Mouse (Mus musculus) myocyte (in vitro differentiated cells): ENCODE data around the gene Neurl2. TPM values are rescaled to one million over a fixed set of nuclear protein-coding genes. Genes with fewer than 3 reads are reported as not detected.
"Not testable (repeated sequence)": the region's sequence is repeated elsewhere in the genome, so short reads cannot be mapped to it uniquely, and the experiment has no call there.

ENCODE experiments used
- H3K27me3 ChIP-seq: one replicate; pipeline ENCODE4 v1.6.1; 2011; ENCODE audit not compliant: control insufficient read depth, insufficient read depth, insufficient read length
- H3K36me3 ChIP-seq: one replicate; pipeline ENCODE4 v1.6.1; 2011; ENCODE audit not compliant: control insufficient read depth, insufficient read depth
- H3K4me2 ChIP-seq: one replicate; pipeline ENCODE4 v1.6.1; 2011; ENCODE audit warnings: low read depth, control low read depth
- H3K4me3 ChIP-seq: one replicate; pipeline ENCODE4 v1.5.1; 2011; ENCODE audit warnings: mild to moderate bottlenecking, control low read depth, moderate library complexity
- H3K79me2 ChIP-seq: one replicate; pipeline ENCODE4 v1.6.1; 2011; ENCODE audit not compliant: control insufficient read depth, insufficient read depth
- H3ac ChIP-seq: one replicate; pipeline ENCODE4 v1.6.1; 2011; ENCODE audit not compliant: control insufficient read depth, insufficient read length
- CEBPB ChIP-seq: IDR thresholded peaks from 2 replicates; pipeline ENCODE4 v1.6.1; 2011; ENCODE audit warnings: mild to moderate bottlenecking, moderate library complexity; ENCODE audit not compliant: poor library complexity, insufficient read depth, severe bottlenecking
- E2F4 ChIP-seq: IDR thresholded peaks from one replicate; pipeline ENCODE4 v1.6.1; 2011; ENCODE audit warnings: mild to moderate bottlenecking, control low read depth, moderate library complexity; ENCODE audit not compliant: insufficient read depth
- MAX ChIP-seq: IDR thresholded peaks from one replicate; pipeline ENCODE4 v1.6.1; 2011; ENCODE audit warnings: low read depth, mild to moderate bottlenecking, control low read depth
- MYOD1 ChIP-seq, 3 experiments: IDR thresholded peaks; one replicate each; pipeline ENCODE4 v1.6.1; 2011; ENCODE audit warnings: control low read depth in 2 of 3, low read depth in 2 of 3, mild to moderate bottlenecking in 2 of 3, moderate library complexity in 1 of 3; ENCODE audit not compliant: insufficient read length in 2 of 3, control insufficient read depth in 1 of 3
- MYOG ChIP-seq, 3 experiments: IDR thresholded peaks; one replicate each; pipeline ENCODE4 v1.6.1; 2011; ENCODE audit warnings: control low read depth in 2 of 3, low read depth in 2 of 3, mild to moderate bottlenecking in 2 of 3; ENCODE audit not compliant: insufficient read length in 2 of 3, control insufficient read depth in 1 of 3, insufficient read depth in 1 of 3
- POLR2A ChIP-seq: IDR thresholded peaks from one replicate; pipeline ENCODE4 v1.6.1; 2011; ENCODE audit warnings: low read depth, mild to moderate bottlenecking, control low read depth, moderate library complexity; ENCODE audit not compliant: insufficient read length
- POLR2AphosphoS2 ChIP-seq: IDR thresholded peaks from one replicate; pipeline ENCODE4 v1.6.1; 2011; ENCODE audit warnings: low read depth, control low read depth; ENCODE audit not compliant: insufficient read length
- REST ChIP-seq: IDR thresholded peaks from one replicate; pipeline ENCODE4 v1.6.1; 2011; ENCODE audit warnings: mild to moderate bottlenecking, control low read depth, moderate library complexity; ENCODE audit not compliant: insufficient read depth, insufficient read length
- SRF ChIP-seq: IDR thresholded peaks from one replicate; pipeline ENCODE4 v1.6.1; 2011; ENCODE audit warnings: low read depth; ENCODE audit not compliant: control insufficient read depth, insufficient read length
- TCF12 ChIP-seq: IDR thresholded peaks from one replicate; pipeline ENCODE4 v1.6.1; 2011; ENCODE audit warnings: mild to moderate bottlenecking, control low read depth; ENCODE audit not compliant: poor library complexity, insufficient read depth, severe bottlenecking
- TCF3 ChIP-seq: IDR thresholded peaks from one replicate; pipeline ENCODE4 v1.6.1; 2011; ENCODE audit warnings: low read depth, control low read depth; ENCODE audit not compliant: insufficient read length
- USF1 ChIP-seq: IDR thresholded peaks from one replicate; pipeline ENCODE4 v1.6.1; 2011; ENCODE audit warnings: low read depth, mild to moderate bottlenecking, control low read depth, moderate library complexity
- polyA plus RNA-seq: library from polyadenylated mRNA; unstranded; fragments of >200 nt; fragmentation: generic; extraction: Trizol; gene quantifications from one replicate; pipeline ENCODE4 v1.2.1, GENCODE M21; 2012; ENCODE audit warnings: missing spikeins

Gene Neurl2
- polyA plus RNA-seq, 1 experiment = 23.5 TPM

GRCm38 (mm10) chr2:164864593-164864992 is 31.3 kb upstream of the Neurl2 start:
- Histone ChIP-seq H3ac (no peak overlapping the region), H3K27me3 (no peaks in the 10 kb centered on the region), H3K4me2 (peak overlapping the region; percentile 27), H3K36me3 (no peaks in the 10 kb centered on the region), H3K79me2 (no peaks in the 10 kb centered on the region), H3K4me3 (no peak overlapping the region)
- TF ChIP-seq POLR2AphosphoS2 (no peak), USF1 (no peak), MYOG (IDR thresholded peaks at IDR 0.05; ENCODE audit: control insufficient read depth in 1 of 3, insufficient read depth in 1 of 3, insufficient read length in 2 of 3, low read depth in 2 of 3) (no peak), E2F4 (no peak), REST (no peak), MYOD1 (IDR thresholded peaks at IDR 0.05; ENCODE audit: control insufficient read depth in 1 of 3, insufficient read length in 2 of 3, low read depth in 2 of 3) (no peak), TCF12 (no peak), MAX (no peak), TCF3 (no peak), SRF (no peak), POLR2A (no peak), CEBPB (no peak)

- not testable (repeated sequence) for H3K27me3 ChIP-seq
These were observed 30.2 kb upstream of the Neurl2 start for GRCm38 (mm10) chr2:164863411-164863810.

GRCm38 (mm10) chr2:164862179-164862861 is 29.1 kb upstream of the Neurl2 start:
- no peak overlapping the region for H3ac ChIP-seq
- TF ChIP-seq MAX (no peak), POLR2AphosphoS2 (no peak), E2F4 (no peak), TCF12 (peak; percentile 75), CEBPB (peak; percentile 78; the same call in 1 of the 2 replicates), POLR2A (no peak), MYOD1 (IDR thresholded peaks at IDR 0.05; ENCODE audit: control insufficient read depth in 1 of 3, insufficient read length in 2 of 3, low read depth in 2 of 3) (peak in 2 of 3 experiments; percentile 19 to 61), USF1 (peak; percentile 56), TCF3 (no peak), MYOG (IDR thresholded peaks at IDR 0.05; ENCODE audit: control insufficient read depth in 1 of 3, insufficient read depth in 1 of 3, insufficient read length in 2 of 3, low read depth in 2 of 3) (peak; percentile 28 to 80 (median 75))
- no peak overlapping the region for H3K4me3 ChIP-seq
- no peaks in the 10 kb centered on the region for H3K27me3 ChIP-seq
- H3K36me3 ChIP-seq = no peaks in the 10 kb centered on the region
- peak overlapping the region; percentile 39 for H3K4me2 ChIP-seq
- H3K79me2 ChIP-seq = no peaks in the 10 kb centered on the region

More at GRCm38 (mm10) chr2:164863411-164863810, 30.2 kb upstream of the Neurl2 start:
- H3K4me3 ChIP-seq, H3K79me2 ChIP-seq, H3K36me3 ChIP-seq, H3K4me2 ChIP-seq, H3ac ChIP-seq: not testable (repeated sequence)

- peak overlapping the region; percentile 39 for H3K4me2 ChIP-seq
- no peak overlapping the region for H3ac ChIP-seq
- no peak overlapping the region for H3K4me3 ChIP-seq
- TF ChIP-seq POLR2AphosphoS2 (no peak), CEBPB (no peak), REST (no peak), MYOG (IDR thresholded peaks at IDR 0.05; ENCODE audit: control insufficient read depth in 1 of 3, insufficient read depth in 1 of 3, insufficient read length in 2 of 3, low read depth in 2 of 3) (no peak), USF1 (no peak), POLR2A (no peak), TCF3 (no peak), E2F4 (no peak), SRF (no peak), TCF12 (no peak), MYOD1 (IDR thresholded peaks at IDR 0.05; ENCODE audit: control insufficient read depth in 1 of 3, insufficient read length in 2 of 3, low read depth in 2 of 3) (no peak), MAX (no peak)
- no peaks in the 10 kb centered on the region for H3K27me3 ChIP-seq
- no peaks in the 10 kb centered on the region for H3K79me2 ChIP-seq
- H3K36me3 ChIP-seq = no peaks in the 10 kb centered on the region
These were observed 27.8 kb upstream of the Neurl2 start for GRCm38 (mm10) chr2:164861094-164861493.

GRCm38 (mm10) chr2:164859640-164860432 is 26.6 kb upstream of the Neurl2 start:
- H3K4me3 ChIP-seq = no peak overlapping the region
- no peaks in the 10 kb centered on the region for H3K27me3 ChIP-seq
- no peak overlapping the region for H3ac ChIP-seq
- H3K79me2 ChIP-seq = no peaks in the 10 kb centered on the region
- peak overlapping the region; percentile 39 for H3K4me2 ChIP-seq
- no peaks in the 10 kb centered on the region for H3K36me3 ChIP-seq
- TF ChIP-seq TCF12 = no peak
- no peak for TF ChIP-seq POLR2A
- TF ChIP-seq CEBPB = no peak
- no peak for TF ChIP-seq POLR2AphosphoS2
- no peak for TF ChIP-seq USF1
- no peak for TF ChIP-seq SRF
- TF ChIP-seq MYOG (IDR thresholded peaks at IDR 0.05; ENCODE audit: control insufficient read depth in 1 of 3, insufficient read depth in 1 of 3, insufficient read length in 2 of 3, low read depth in 2 of 3) = no peak
- TF ChIP-seq TCF3 = no peak
